Mouse (Mus musculus) cerebellum, postnatal 36 days (tissue): ENCODE measurements around the gene Psd.

Source experiments
- DNase-seq, 2 experiments: peaks; one replicate each; pipeline ENCODE4 v3.0.0; 2021 to 2022; ENCODE audit warnings: mixed read lengths in 2 of 2

The Psd gene

GRCm38 (mm10) chr19:46326756-46327305 lies at the start of gene Psd:
TSS of gene Psd (minus strand) at chr19:46327156.
- DNase-seq: peak; percentile 81 to 82

- DNase-seq: no peak
Measured at GRCm38 (mm10) chr19:46375891-46376290, 48.9 kb upstream of the Psd start.

GRCm38 (mm10) chr19:46375489-46375888 lies 48.5 kb upstream of the Psd start:
- no peak for DNase-seq

GRCm38 (mm10) chr19:46374477-46375088 lies 47.6 kb upstream of the Psd start:
- DNase-seq: peak in 1 of 2 experiments; percentile 19

GRCm38 (mm10) chr19:46369204-46369603 lies 42.2 kb upstream of the Psd start:
- peak; percentile 71 to 74 for DNase-seq

GRCm38 (mm10) chr19:46367798-46368590 lies 41.0 kb upstream of the Psd start:
- DNase-seq: no peak

GRCm38 (mm10) chr19:46363294-46364009 lies 36.5 kb upstream of the Psd start:
- DNase-seq: no peak

- no peak for DNase-seq
Measured at GRCm38 (mm10) chr19:46362104-46362503, 35.1 kb upstream of the Psd start.

- no peak for DNase-seq
Measured at GRCm38 (mm10) chr19:46358381-46358780, 31.4 kb upstream of the Psd start.

- DNase-seq: no peak
Measured at GRCm38 (mm10) chr19:46357344-46358280, 30.7 kb upstream of the Psd start.

GRCm38 (mm10) chr19:46356701-46357138 lies 29.8 kb upstream of the Psd start:
- DNase-seq: peak; percentile 92 to 95

GRCm38 (mm10) chr19:46350168-46350932 lies 23.4 kb upstream of the Psd start, which contains the start of gene 2310034G01Rik:
TSS of gene 2310034G01Rik (minus strand) at chr19:46350302.
- peak; percentile 38 to 62 for DNase-seq

- DNase-seq: peak; percentile 15 to 27
Measured at GRCm38 (mm10) chr19:46349550-46349949, 22.6 kb upstream of the Psd start.

- peak; percentile 87 to 93 for DNase-seq
Measured at GRCm38 (mm10) chr19:46348761-46349458, 22.0 kb upstream of the Psd start.

- no peak for DNase-seq
Measured at GRCm38 (mm10) chr19:46347936-46348668, 21.1 kb upstream of the Psd start.

GRCm38 (mm10) chr19:46347146-46347545 lies 20.2 kb upstream of the Psd start:
- DNase-seq: no peak

- no peak for DNase-seq
Measured at GRCm38 (mm10) chr19:46344710-46345419, 17.9 kb upstream of the Psd start.

GRCm38 (mm10) chr19:46339287-46339971 lies 12.5 kb upstream of the Psd start:
- DNase-seq: peak in 1 of 2 experiments; percentile 33

GRCm38 (mm10) chr19:46338942-46339286 lies 12.0 kb upstream of the Psd start:
- DNase-seq: no peak
